In the genomic region with DNA sequence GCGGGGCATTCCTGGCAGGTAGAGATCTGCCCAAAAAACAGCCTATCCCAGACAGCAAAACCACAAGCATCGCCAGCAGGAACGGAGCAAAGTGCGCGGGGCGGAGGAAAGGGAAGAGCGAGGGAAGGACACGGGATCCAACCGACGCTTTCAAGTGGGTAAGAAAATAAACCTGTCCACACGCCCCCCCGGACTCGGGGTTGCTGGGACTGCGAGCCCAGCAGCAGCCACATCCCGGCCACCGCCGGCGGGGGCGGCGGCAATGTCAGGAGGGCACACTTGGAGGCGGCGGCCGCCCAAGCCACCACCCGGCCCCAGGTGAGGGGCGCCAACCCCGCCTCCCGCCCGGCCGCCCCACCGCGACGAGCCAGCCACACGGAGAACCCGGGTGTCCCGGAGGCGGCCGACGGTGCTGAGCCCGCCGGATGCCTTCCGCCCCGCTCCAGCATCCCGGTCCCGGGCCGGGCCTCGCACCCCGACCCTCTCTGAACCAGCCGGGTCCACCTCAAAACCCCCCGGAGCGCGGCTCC, we compare ENCODE assay signal across 8 mouse cellular contexts. TPM values are rescaled to one million over a fixed set of nuclear protein-coding genes. Genes with fewer than 3 reads are reported as not detected.
DNase-seq lines count a peak whose midpoint lies in the region; ATAC-seq and TF ChIP-seq lines count a peak whose summit lies in the region.

No protein-coding gene starts in this region.

- peak; percentile 53 for ATAC-seq in forebrain, postnatal 0 days
- peak; percentile 69 for ATAC-seq in limb, embryonic 14.5 days (ENCODE audit: low FRiP score, low read depth)
- ATAC-seq in midbrain, embryonic 12.5 days (ENCODE audit: low FRiP score, low read depth), result no peak; the same call in 1 of the 2 replicates
- ATAC-seq in stomach, embryonic 16.5 days (ENCODE audit: insufficient read depth, low FRiP score), result peak; percentile 75

- no peaks in the 10 kb centered on the region for H3K36me3 ChIP-seq in forebrain, postnatal 0 days (ENCODE audit: insufficient read depth)
- H3K36me3 ChIP-seq in limb, embryonic 14.5 days (ENCODE audit: control insufficient read depth, insufficient read depth, low read length), result no peaks in the 10 kb centered on the region
- no peaks in the 10 kb centered on the region for H3K36me3 ChIP-seq in midbrain, embryonic 12.5 days
- no peaks in the 10 kb centered on the region for H3K36me3 ChIP-seq in stomach, embryonic 16.5 days (ENCODE audit: control insufficient read depth, insufficient read depth, low read length)

- peak overlapping the region; percentile 95 for H3K4me3 ChIP-seq in forebrain, postnatal 0 days (ENCODE audit: low read depth, low read length)
- H3K4me3 ChIP-seq in limb, embryonic 14.5 days (replicated peaks; ENCODE audit: low read length), result peak overlapping the region; percentile 95
- peak overlapping the region; percentile 79 for H3K4me3 ChIP-seq in midbrain, embryonic 12.5 days
- H3K4me3 ChIP-seq in stomach, embryonic 16.5 days (replicated peaks; ENCODE audit: low read length), result peak overlapping the region; percentile 92

- WGBS in forebrain, postnatal 0 days, result under 1% methylated on average over 47 of the region's 51 CpGs
- WGBS in limb, embryonic 14.5 days, result under 1% methylated on average over 25 of the region's 51 CpGs
- WGBS in midbrain, embryonic 12.5 days, result under 1% methylated on average over 40 of the region's 51 CpGs
- WGBS in stomach, embryonic 16.5 days, result under 1% methylated on average over 51 of the region's 51 CpGs

- peak overlapping the region; percentile 84 for H3K9ac ChIP-seq in forebrain, postnatal 0 days
- peak overlapping the region; percentile 88 for H3K9ac ChIP-seq in limb, embryonic 14.5 days (ENCODE audit: low read depth, low read length, severe bottlenecking)
- peak overlapping the region; percentile 86 for H3K9ac ChIP-seq in midbrain, embryonic 12.5 days (replicated peaks)
- peak overlapping the region; percentile 93 for H3K9ac ChIP-seq in stomach, embryonic 16.5 days (ENCODE audit: low read length)

- peak overlapping the region; percentile 92 for H3K4me2 ChIP-seq in forebrain, postnatal 0 days (ENCODE audit: low read depth)
- H3K4me2 ChIP-seq in limb, embryonic 14.5 days (replicated peaks; ENCODE audit: low read depth, low read length, severe bottlenecking), result peak overlapping the region; percentile 93
- peak overlapping the region; percentile 94 for H3K4me2 ChIP-seq in midbrain, embryonic 12.5 days (replicated peaks)
- peak overlapping the region; percentile 80 for H3K4me2 ChIP-seq in stomach, embryonic 16.5 days (ENCODE audit: low read depth, low read length)

- DNase-seq in ovary, postnatal 14 days (ENCODE audit: low spot score), result peak; percentile 11
- no peak for DNase-seq in ovary, postnatal 10 days (ENCODE audit: low spot score)
- DNase-seq in c-Kit-positive CD71-positive TER-119-positive erythroid progenitor cells, embryonic 14.5 days (ENCODE audit: low spot score), result peak; percentile 52
- DNase-seq in forebrain, postnatal 0 days, result peak; percentile 32
- peak; percentile 74 for DNase-seq in kidney, adult 11 months
- peak; percentile 21 for DNase-seq in limb, embryonic 14.5 days (ENCODE audit: low spot score)

- no peak for TF ChIP-seq POLR2A in limb, embryonic 14.5 days (IDR thresholded peaks at IDR 0.05; ENCODE audit: borderline replicate concordance, extremely low read depth, insufficient read depth, insufficient read length)

- no peaks in the 10 kb centered on the region for H3K4me1 ChIP-seq in forebrain, postnatal 0 days (ENCODE audit: insufficient read depth)
- peaks cover 9% of the 10 kb centered on the region for H3K4me1 ChIP-seq in limb, embryonic 14.5 days (ENCODE audit: control insufficient read depth, insufficient read depth, low read length)
- H3K4me1 ChIP-seq in midbrain, embryonic 12.5 days, result peaks cover 8% of the 10 kb centered on the region
- H3K4me1 ChIP-seq in stomach, embryonic 16.5 days (ENCODE audit: control insufficient read depth, insufficient read depth, low read length), result 0 out of 2 replicates have a peak, but pooled peaks cover 3% of the 10 kb centered on the region

- H3K27ac ChIP-seq in forebrain, postnatal 0 days (ENCODE audit: low read depth, low read length), result peak overlapping the region; percentile 58
- peak overlapping the region; percentile 67 for H3K27ac ChIP-seq in limb, embryonic 14.5 days (replicated peaks; ENCODE audit: low read depth, low read length)
- H3K27ac ChIP-seq in midbrain, embryonic 12.5 days (replicated peaks), result no peak overlapping the region
- H3K27ac ChIP-seq in stomach, embryonic 16.5 days (ENCODE audit: low read length), result peak overlapping the region; percentile 64

- H3K9me3 ChIP-seq in forebrain, postnatal 0 days (ENCODE audit: low read length), result no peaks in the 10 kb centered on the region
- H3K9me3 ChIP-seq in limb, embryonic 14.5 days (ENCODE audit: control insufficient read depth, low read length), result no peaks in the 10 kb centered on the region
- H3K9me3 ChIP-seq in midbrain, embryonic 12.5 days, result no peaks in the 10 kb centered on the region
- peaks cover 3% of the 10 kb centered on the region; the same call in 1 of the 2 replicates for H3K9me3 ChIP-seq in stomach, embryonic 16.5 days (replicated peaks; ENCODE audit: control insufficient read depth, low read length)

- no peaks in the 10 kb centered on the region for H3K27me3 ChIP-seq in forebrain, postnatal 0 days (ENCODE audit: insufficient read depth, low read length)
- no peaks in the 10 kb centered on the region for H3K27me3 ChIP-seq in limb, embryonic 14.5 days (ENCODE audit: control insufficient read depth, insufficient read depth, low read length)
- H3K27me3 ChIP-seq in midbrain, embryonic 12.5 days, result no peaks in the 10 kb centered on the region
- no peaks in the 10 kb centered on the region for H3K27me3 ChIP-seq in stomach, embryonic 16.5 days (ENCODE audit: control insufficient read depth, insufficient read depth, low read length)

- TF ChIP-seq CTCF in forebrain, postnatal 0 days (IDR thresholded peaks at IDR 0.05; ENCODE audit: low read depth), result no peak

RNA-seq across cellular contexts. Expression of a gene that starts 0.8 kb away (rescaled TPM):
- total RNA-seq in forebrain, postnatal 0 days (2014; rRNA removed), result 117 and 140 TPM in 2 replicates
- 19.0 and 27.4 TPM in 2 replicates for polyA plus RNA-seq in forebrain, postnatal 0 days (2015; fragmentation: Nextera tagmentation; extraction: Ambion mirVana)
- 12.7 and 13.3 TPM in 2 replicates for polyA plus RNA-seq in limb, embryonic 14.5 days (2012; rRNA removed)
- 19.3 and 21.5 TPM in 2 replicates for polyA plus RNA-seq in limb, embryonic 14.5 days (2014; fragmentation: Nextera tagmentation; extraction: Ambion mirVana)
- polyA plus RNA-seq in midbrain, embryonic 12.5 days (2016; fragmentation: Nextera tagmentation; extraction: Ambion mirVana), result 17.6 and 21.2 TPM in 2 replicates
- 27.0 and 31.9 TPM in 2 replicates for polyA plus RNA-seq in stomach, embryonic 16.5 days (2015; fragmentation: Nextera tagmentation; extraction: Ambion mirVana)
